Mouse (Mus musculus): ENCODE results near the gene Zfpm1. TPM values are rescaled to one million over a fixed set of nuclear protein-coding genes. Genes with fewer than 3 reads are reported as not detected.

The Zfpm1 gene
- total RNA-seq, 2 experiments from 2014 or later: 1.7 to 7.9 TPM

GRCm38 (mm10) chr8:122294273-122294683 lies 12.3 kb downstream of the Zfpm1 start:
- ATAC-seq (replicated peaks; ENCODE audit: poor library complexity, severe bottlenecking): peak; percentile 81

- no peak for ATAC-seq (replicated peaks; ENCODE audit: poor library complexity, severe bottlenecking)
These were observed 13.4 kb downstream of the Zfpm1 start for GRCm38 (mm10) chr8:122295389-122295788.

GRCm38 (mm10) chr8:122296173-122297001 lies 14.4 kb downstream of the Zfpm1 start:
- ATAC-seq (replicated peaks; ENCODE audit: poor library complexity, severe bottlenecking): peak; percentile 56

GRCm38 (mm10) chr8:122299581-122300254 lies 17.8 kb downstream of the Zfpm1 start:
- ATAC-seq (replicated peaks; ENCODE audit: poor library complexity, severe bottlenecking): no peak

GRCm38 (mm10) chr8:122301081-122301480 lies 19.1 kb downstream of the Zfpm1 start:
- no peak for ATAC-seq (replicated peaks; ENCODE audit: poor library complexity, severe bottlenecking)

GRCm38 (mm10) chr8:122301866-122302265 lies 19.9 kb downstream of the Zfpm1 start:
- ATAC-seq (replicated peaks; ENCODE audit: poor library complexity, severe bottlenecking): no peak

- ATAC-seq (replicated peaks; ENCODE audit: poor library complexity, severe bottlenecking): no peak
These were observed 21.5 kb downstream of the Zfpm1 start for GRCm38 (mm10) chr8:122303451-122303850.

GRCm38 (mm10) chr8:122304058-122304457 lies 22.1 kb downstream of the Zfpm1 start:
- ATAC-seq (replicated peaks; ENCODE audit: poor library complexity, severe bottlenecking): peak; percentile 63

GRCm38 (mm10) chr8:122306660-122307399 lies 24.9 kb downstream of the Zfpm1 start:
- ATAC-seq (replicated peaks; ENCODE audit: poor library complexity, severe bottlenecking): no peak

GRCm38 (mm10) chr8:122307836-122308235 lies 25.9 kb downstream of the Zfpm1 start:
- no peak for ATAC-seq (replicated peaks; ENCODE audit: poor library complexity, severe bottlenecking)

- peak; percentile 30; the same call in 1 of the 2 replicates for ATAC-seq (replicated peaks; ENCODE audit: poor library complexity, severe bottlenecking)
These were observed 27.3 kb downstream of the Zfpm1 start for GRCm38 (mm10) chr8:122309272-122309671.

- no peak for ATAC-seq (replicated peaks; ENCODE audit: poor library complexity, severe bottlenecking)
These were observed 29.2 kb downstream of the Zfpm1 start for GRCm38 (mm10) chr8:122311115-122311514.

- no peak for ATAC-seq (replicated peaks; ENCODE audit: poor library complexity, severe bottlenecking)
These were observed 30.6 kb downstream of the Zfpm1 start for GRCm38 (mm10) chr8:122312553-122312952.

- ATAC-seq (replicated peaks; ENCODE audit: poor library complexity, severe bottlenecking): no peak
These were observed 31.4 kb downstream of the Zfpm1 start for GRCm38 (mm10) chr8:122313310-122313709.

- peak; percentile 78 for ATAC-seq (replicated peaks; ENCODE audit: poor library complexity, severe bottlenecking)
These were observed 33.1 kb downstream of the Zfpm1 start for GRCm38 (mm10) chr8:122314899-122315496.

GRCm38 (mm10) chr8:122316402-122316801 lies 34.5 kb downstream of the Zfpm1 start:
- no peak for ATAC-seq (replicated peaks; ENCODE audit: poor library complexity, severe bottlenecking)

GRCm38 (mm10) chr8:122317918-122318475 lies 36.1 kb downstream of the Zfpm1 start:
- peak; percentile 64 for ATAC-seq (replicated peaks; ENCODE audit: poor library complexity, severe bottlenecking)

- no peak for ATAC-seq (replicated peaks; ENCODE audit: poor library complexity, severe bottlenecking)
These were observed 37.2 kb downstream of the Zfpm1 start for GRCm38 (mm10) chr8:122319045-122319707.

- no peak for ATAC-seq (replicated peaks; ENCODE audit: poor library complexity, severe bottlenecking)
These were observed 37.8 kb downstream of the Zfpm1 start for GRCm38 (mm10) chr8:122319708-122320075.

- no peak for ATAC-seq (replicated peaks; ENCODE audit: poor library complexity, severe bottlenecking)
These were observed 38.6 kb downstream of the Zfpm1 start for GRCm38 (mm10) chr8:122320541-122320940.
